Comparison of ENCODE assay signal across 23 mouse cellular contexts in genomic region chr17:83562153-83563010, GRCm38 (mm10). TPM values are rescaled to one million over a fixed set of nuclear protein-coding genes. Genes with fewer than 3 reads are reported as not detected.
DNase-seq lines count a peak whose midpoint lies in the region; ATAC-seq and TF ChIP-seq lines count a peak whose summit lies in the region.
"Had no signal": no experiment of that assay in that cellular context is flagged by ENCODE, and none has a peak within 500 bp of the region (broad histone marks: within the 10 kb centered on the region; RNA-seq: fewer than 3 reads in every experiment).

No protein-coding gene starts in this region.

- no peak for TF ChIP-seq POLR2A in MEL (IDR thresholded peaks at IDR 0.05; ENCODE audit: control insufficient read depth in 1 of 2, insufficient read depth in 1 of 2, low read depth in 1 of 2, low read length in 2 of 2, poor library complexity in 1 of 2)

- H3K4me2 ChIP-seq in liver, embryonic 16.5 days (ENCODE audit: low read depth, low read length) = peak overlapping the region; percentile 50
- H3K4me2 ChIP-seq: neural tube, embryonic 12.5 days had no signal

- peaks cover 10% of the 10 kb centered on the region for H3K4me1 ChIP-seq in heart, embryonic 10.5 days
- H3K4me1 ChIP-seq in MEL (ENCODE audit: control insufficient read depth in 1 of 2, insufficient read depth in 2 of 2, low read length in 2 of 2) = peaks cover 5 to 18% of the 10 kb centered on the region in 2 experiments
- H3K4me1 ChIP-seq in erythroblast, embryonic 14.5 days (ENCODE audit: control insufficient read depth) = peaks cover 57% of the 10 kb centered on the region
- peaks cover 19% of the 10 kb centered on the region for H3K4me1 ChIP-seq in liver, embryonic 16.5 days (ENCODE audit: control insufficient read depth, low read depth, low read length)
- H3K4me1 ChIP-seq: neural tube, embryonic 12.5 days had no signal

- no peak overlapping the region for H3K4me3 ChIP-seq in heart, embryonic 10.5 days
- no peak overlapping the region for H3K4me3 ChIP-seq in MEL (ENCODE audit: control insufficient read depth in 1 of 2, insufficient read depth in 1 of 2, low read depth in 2 of 2, low read length in 2 of 2)
- H3K4me3 ChIP-seq in erythroblast, embryonic 14.5 days (replicated peaks) = peak overlapping the region; percentile 18
- H3K4me3 ChIP-seq in liver, embryonic 16.5 days (ENCODE audit: low read depth, low read length) = no peak overlapping the region
- H3K4me3 ChIP-seq: midbrain, embryonic 10.5 days; neural tube, embryonic 12.5 days had no signal

- H3K9me3 ChIP-seq in heart, embryonic 10.5 days = no peaks in the 10 kb centered on the region
- no peaks in the 10 kb centered on the region for H3K9me3 ChIP-seq in MEL (replicated peaks; ENCODE audit: insufficient read depth, low read length)
- no peaks in the 10 kb centered on the region for H3K9me3 ChIP-seq in erythroblast, embryonic 14.5 days (ENCODE audit: control insufficient read depth, low read length)
- H3K9me3 ChIP-seq in liver, embryonic 16.5 days (replicated peaks; ENCODE audit: control insufficient read depth, low read length) = no peaks in the 10 kb centered on the region
- H3K9me3 ChIP-seq: midbrain, embryonic 10.5 days; neural tube, embryonic 12.5 days had no signal

- H3K27ac ChIP-seq in heart, embryonic 10.5 days = peak overlapping the region; percentile 39; the same call in 1 of the 2 replicates
- peak overlapping the region; percentile 76 for H3K27ac ChIP-seq in MEL (ENCODE audit: control insufficient read depth, low read depth, low read length)
- H3K27ac ChIP-seq in liver, embryonic 16.5 days (ENCODE audit: low read length) = peak overlapping the region; percentile 88
- H3K27ac ChIP-seq: hindbrain, postnatal 0 days; midbrain, embryonic 10.5 days; neural tube, embryonic 12.5 days had no signal

- peak; percentile 96 for ATAC-seq in liver, embryonic 16.5 days (ENCODE audit: low read depth)
- ATAC-seq: activated CD4-positive, CD25-positive, alpha-beta regulatory T cell, adult 4 months; forebrain, embryonic 16.5 days; hindbrain, postnatal 0 days; Patski had no signal

- no peaks in the 10 kb centered on the region for H3K27me3 ChIP-seq in heart, embryonic 10.5 days (ENCODE audit: insufficient read depth, poor library complexity, severe bottlenecking)
- H3K27me3 ChIP-seq in MEL (ENCODE audit: control insufficient read depth in 1 of 2, insufficient read depth in 2 of 2, low read length in 2 of 2) = no peaks in the 10 kb centered on the region
- peaks cover 4% of the 10 kb centered on the region; the same call in 1 of the 2 replicates for H3K27me3 ChIP-seq in erythroblast, embryonic 14.5 days (ENCODE audit: control insufficient read depth)
- no peaks in the 10 kb centered on the region for H3K27me3 ChIP-seq in liver, embryonic 16.5 days (ENCODE audit: control insufficient read depth, insufficient read depth, low read depth, low read length)
- H3K27me3 ChIP-seq: CH12.LX; neural tube, embryonic 12.5 days; Patski had no signal

- TF ChIP-seq CTCF in MEL (IDR thresholded peaks at IDR 0.05 in 2 of 3, conservative IDR thresholded peaks at IDR 0.05 in 1 of 3; ENCODE audit: control insufficient read depth in 1 of 3, insufficient read depth in 1 of 3, low read depth in 2 of 3, low read length in 3 of 3, poor library complexity in 1 of 3, severe bottlenecking in 1 of 3) = no peak

- WGBS in heart, embryonic 10.5 days = 86% methylated on average over 5 of the region's 5 CpGs
- 66% methylated on average over 5 of the region's 5 CpGs for WGBS in liver, embryonic 16.5 days (ENCODE audit: insufficient replicate concordance)

- DNase-seq in heart, embryonic 10.5 days (ENCODE audit: low spot score) = peak; percentile 87
- DNase-seq in heart, adult 8-10 months (ENCODE audit: low spot score) = no peak
- peak; percentile 91 for DNase-seq in MEL (ENCODE audit: low read depth, low spot score)
- no peak for DNase-seq in urinary bladder, postnatal 25 days (ENCODE audit: low spot score)
- no peak for DNase-seq in gastrocnemius, adult 18-20 months (ENCODE audit: low spot score)
- DNase-seq in right cerebral cortex, postnatal 4 days = no peak
- DNase-seq: adrenal gland, postnatal 25 days; cerebellum, adult 9-11 months; gastrocnemius, postnatal 10 days; heart, postnatal 4 days; kidney, adult 9 months; kidney, postnatal 36 days; lung, postnatal 14 days; thymus, adult 18-20 months had no signal

- no peaks in the 10 kb centered on the region for H3K79me2 ChIP-seq in MEL (ENCODE audit: control insufficient read depth, insufficient read depth, low read length, poor library complexity)

- H3K9ac ChIP-seq in MEL (ENCODE audit: control insufficient read depth, low read depth, low read length, poor library complexity, severe bottlenecking) = no peak overlapping the region
- H3K9ac ChIP-seq in liver, embryonic 16.5 days (ENCODE audit: low read depth, low read length) = peak overlapping the region; percentile 3; the same call in 1 of the 2 replicates
- H3K9ac ChIP-seq: neural tube, embryonic 12.5 days had no signal

- TF ChIP-seq RAD21 in MEL (IDR thresholded peaks at IDR 0.05; ENCODE audit: low read depth, low read length) = no peak

- TF ChIP-seq EP300 in MEL (IDR thresholded peaks at IDR 0.05; ENCODE audit: low read depth in 1 of 2, low read length in 2 of 2) = peak; percentile 93 to 94

- H3K36me3 ChIP-seq in heart, embryonic 10.5 days = no peaks in the 10 kb centered on the region
- H3K36me3 ChIP-seq in MEL (ENCODE audit: control insufficient read depth in 1 of 2, insufficient read depth in 2 of 2, low read length in 2 of 2) = peaks cover 0 to 16% of the 10 kb centered on the region in 2 experiments; a peak in 2 of 4 replicates
- no peaks in the 10 kb centered on the region; the same call in 1 of the 2 replicates for H3K36me3 ChIP-seq in erythroblast, embryonic 14.5 days (ENCODE audit: control insufficient read depth)
- no peaks in the 10 kb centered on the region for H3K36me3 ChIP-seq in liver, embryonic 16.5 days (ENCODE audit: control insufficient read depth, insufficient read depth)
- H3K36me3 ChIP-seq: midbrain, embryonic 10.5 days; neural tube, embryonic 12.5 days had no signal

TF ChIP-seq in MEL, 35 proteins besides CTCF, POLR2A, EP300 and RAD21:
- no peak for TF ChIP-seq MAFK (IDR thresholded peaks at IDR 0.05; ENCODE audit: borderline replicate concordance, low read depth, low read length)
- TF ChIP-seq RCOR1 (IDR thresholded peaks at IDR 0.05; ENCODE audit: low read depth, low read length) = peak; percentile 87
- TF ChIP-seq UBTF (IDR thresholded peaks at IDR 0.05; ENCODE audit: borderline replicate concordance, insufficient read depth, low read depth, low read length) = no peak
- TF ChIP-seq HCFC1 (IDR thresholded peaks at IDR 0.05; ENCODE audit: low read depth, low read length) = no peak
- peak; percentile 97 for TF ChIP-seq TCF12 (IDR thresholded peaks at IDR 0.05; ENCODE audit: low read depth, low read length)
- no peak for TF ChIP-seq POLR2AphosphoS2 (IDR thresholded peaks at IDR 0.05; ENCODE audit: low read length)
- peak; percentile 85 for TF ChIP-seq ETS1 (IDR thresholded peaks at IDR 0.05; ENCODE audit: low read depth, low read length)
- no peak for TF ChIP-seq BHLHE40 (IDR thresholded peaks at IDR 0.05; ENCODE audit: borderline replicate concordance, low read depth, low read length)
- TF ChIP-seq TAL1 (IDR thresholded peaks at IDR 0.05; ENCODE audit: low read length) = peak; percentile 94
- TF ChIP-seq ZNF384 (IDR thresholded peaks at IDR 0.05; ENCODE audit: low read depth, low read length) = no peak
- peak; percentile 96 for TF ChIP-seq GATA1 (IDR thresholded peaks at IDR 0.05; ENCODE audit: low read depth, low read length)
- peak; percentile 60 for TF ChIP-seq SIN3A (IDR thresholded peaks at IDR 0.05; ENCODE audit: low read length)
- TF ChIP-seq ZKSCAN1 (IDR thresholded peaks at IDR 0.05; ENCODE audit: low read depth, low read length) = no peak
- TF ChIP-seq MYB (IDR thresholded peaks at IDR 0.05; ENCODE audit: low read depth, low read length) = no peak

RNA-seq across cellular contexts. Expression of gene Cox7a2l, which starts 45.3 kb away (rescaled TPM):
- 173 and 177 TPM in 2 replicates for polyA plus RNA-seq in heart, embryonic 10.5 days (2016; fragmentation: Nextera tagmentation; extraction: Ambion mirVana)
- 100 to 1,000 TPM; 306 to 336 (median 326) TPM for total RNA-seq in heart, adult 8-10 months (2022)
- 203 and 206 TPM in 2 replicates for total RNA-seq in MEL (2012; rRNA removed)
- polyA plus RNA-seq in MEL (2012; ENCODE audit: insufficient read depth in 1 of 2, insufficient read length in 2 of 2, low read depth in 1 of 2, low replicate concordance in 2 of 2, missing spikeins in 1 of 2) = 100 to 1,000 TPM in 1 of 2 experiments, not detected in 1; 206 TPM
- polyA plus RNA-seq in erythroblast, embryonic 14.5 days (2012) = 4.1 and 7.3 TPM in 2 replicates
- 61.0 and 63.5 TPM in 2 replicates for polyA plus RNA-seq in liver, embryonic 16.5 days (2015; fragmentation: Nextera tagmentation; extraction: Ambion mirVana)
- total RNA-seq in gastrocnemius, adult 18-20 months (2021) = 100 to 1,000 TPM; 151 to 165 TPM

Comparison
In these comparisons a context has a peak if more than half of its experiments do, and no peak if none do; other contexts are left out.
1. DNase-seq: peak in heart, embryonic 10.5 days (single experiment) and MEL (single experiment); none in heart, adult 8-10 months (single experiment), urinary bladder, postnatal 25 days (single experiment), gastrocnemius, adult 18-20 months (single experiment) and right cerebral cortex, postnatal 4 days (single experiment).
2. Peak in every context shown above with its lines, with median percentiles within 50 percentile points of each other: H3K27ac ChIP-seq.